Mouse (Mus musculus): Measurements from ENCODE around the gene Cnn1.
A peak's percentile ranks its signal among the peaks of the same experiment; 100 is the strongest.

DNA sequence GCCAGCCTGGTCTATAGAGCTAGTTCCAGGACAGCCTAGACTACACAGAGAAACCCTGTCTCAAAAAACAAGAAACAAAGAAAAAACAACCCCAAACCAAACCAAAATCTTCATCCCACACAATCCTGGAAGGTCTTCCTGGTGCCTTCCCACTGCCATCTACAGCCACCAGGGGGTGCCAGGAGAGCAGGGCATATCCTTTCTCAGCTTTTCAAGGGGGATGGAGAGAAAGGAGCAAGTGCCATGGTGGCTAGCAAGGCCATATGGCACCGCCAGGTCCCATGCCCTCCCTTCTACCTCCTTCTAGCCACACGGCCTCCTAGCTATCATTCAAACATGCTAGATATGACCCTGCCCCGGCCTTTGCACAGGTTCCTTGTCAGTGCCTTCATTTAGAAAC lies 32.6 kb upstream of the Cnn1 start:
- TF ChIP-seq CTCF (IDR thresholded peaks at IDR 0.05; ENCODE audit: low read depth) (peak; percentile 90), EP300 (IDR thresholded peaks at IDR 0.05; ENCODE audit: low read depth) (no peak)

Measured in heart, postnatal 0 days (tissue).